Mouse (Mus musculus): Measurements from ENCODE around the gene H2-T24.
A peak's percentile ranks its signal among the peaks of the same experiment; 100 is the strongest.
"Not testable (repeated sequence)": the region's sequence is repeated elsewhere in the genome, so short reads cannot be mapped to it uniquely, and the experiment has no call there.

The H2-T24 gene

DNA sequence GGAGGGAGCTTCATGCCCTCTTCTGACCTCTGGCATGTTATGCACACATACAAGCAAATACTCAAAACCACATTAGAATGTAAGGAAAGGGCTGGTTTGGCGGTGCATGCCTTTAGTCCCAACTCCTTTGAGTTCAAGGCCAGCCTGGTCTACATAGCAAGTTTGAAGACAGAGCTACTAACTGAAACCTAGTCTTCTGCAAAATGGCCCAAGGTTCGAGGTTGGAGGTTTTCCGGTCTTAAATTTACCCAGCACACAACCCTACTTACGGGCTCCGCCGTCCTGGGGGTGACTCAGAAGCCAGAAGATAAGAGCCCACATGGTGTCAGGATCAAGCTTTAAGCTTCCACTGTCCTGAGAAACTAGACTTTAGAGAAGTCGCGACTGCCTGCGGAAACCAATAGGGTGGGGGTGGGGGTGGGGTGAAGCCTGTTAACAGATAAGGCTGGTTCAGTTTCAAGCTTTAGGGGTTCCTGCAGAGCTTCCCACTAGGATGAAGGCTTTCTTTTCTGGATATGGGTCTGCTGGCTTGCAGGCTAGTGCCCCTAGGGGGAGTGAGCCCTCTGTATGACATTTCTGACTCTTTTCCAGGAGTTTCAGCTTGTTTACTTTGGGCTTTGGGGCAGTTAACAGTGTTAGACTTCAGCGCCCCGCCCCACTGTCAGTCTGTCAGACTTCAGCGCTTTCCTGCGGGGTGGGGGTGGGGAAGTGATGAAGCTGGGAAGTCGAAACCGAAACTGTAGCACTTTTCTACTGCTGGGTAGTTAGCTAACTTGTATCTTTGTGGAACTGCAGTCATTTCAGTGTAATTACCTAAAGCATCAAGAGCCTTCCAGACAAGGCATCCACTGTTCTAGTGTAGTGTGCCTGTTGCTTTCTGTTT is at the start of gene H2-T24:
TSS of gene H2-T24 (minus strand) at position 370 of the 883 bp plus-strand sequence.
- DNase-seq, result peak; percentile 99

DNA sequence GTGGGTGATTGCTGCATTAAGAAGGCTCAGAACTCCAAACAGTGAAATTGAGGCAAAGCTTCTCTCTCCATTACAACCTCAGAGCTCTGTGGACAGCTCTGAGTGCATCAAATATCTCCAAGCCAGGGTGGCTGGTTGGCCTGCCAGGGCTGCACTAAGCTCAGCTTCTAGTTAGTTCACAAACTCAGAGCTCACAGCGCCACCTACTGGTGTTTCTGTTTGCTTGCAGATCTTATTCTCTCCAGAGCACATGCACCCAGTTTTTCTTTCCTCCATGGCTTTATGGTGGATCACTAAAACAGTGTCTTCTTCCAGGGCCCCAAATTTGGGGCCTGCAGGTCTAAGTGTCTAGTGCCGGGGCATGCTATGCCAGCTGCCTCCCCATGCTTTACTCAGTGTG is 40.5 kb upstream of the H2-T24 start:
- peak; percentile 96 for DNase-seq

DNA sequence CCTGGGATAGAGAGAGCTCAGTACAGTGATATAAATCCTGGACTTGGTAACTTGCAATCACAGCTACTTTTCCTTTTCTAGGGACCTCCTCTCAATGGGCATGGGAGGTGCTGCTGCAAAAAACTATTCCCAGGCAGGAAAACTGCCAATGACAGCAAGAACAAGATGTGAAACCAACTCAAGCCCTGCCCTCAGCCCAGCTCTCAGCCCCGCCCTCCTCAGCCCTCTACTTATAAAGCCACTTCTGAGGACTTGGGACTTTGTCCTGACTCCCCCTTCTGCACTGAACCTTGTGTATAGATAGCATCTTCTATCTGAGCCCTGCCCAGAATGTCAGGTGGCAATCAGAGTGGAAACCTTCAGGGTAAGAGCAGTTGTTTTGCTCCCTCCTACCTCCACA is 38.0 kb upstream of the H2-T24 start, which contains the start of gene Gm11127:
TSS of gene Gm11127 (minus strand) at position 10 of the 400 bp plus-strand sequence.
- DNase-seq, result peak; percentile 28

DNA sequence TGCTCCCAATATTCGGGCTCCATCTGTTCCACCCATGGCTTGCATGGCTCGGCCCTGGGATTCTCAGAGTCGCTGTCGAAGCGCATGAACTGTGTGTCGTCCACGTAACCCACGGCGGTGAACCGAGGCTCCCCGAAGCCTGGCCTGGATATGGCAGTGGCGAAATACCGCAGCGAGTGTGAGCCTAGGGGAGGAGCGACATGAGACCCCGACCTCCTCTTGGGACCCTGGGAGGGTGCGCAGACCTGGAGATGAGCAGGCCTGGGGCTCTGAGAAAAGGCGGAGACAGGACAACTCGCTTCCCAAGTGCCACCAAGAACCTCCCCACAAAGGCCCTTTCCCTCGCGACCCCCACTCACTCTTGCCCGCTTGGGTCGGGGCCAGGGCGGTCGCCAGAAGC is 37.6 kb upstream of the H2-T24 start:
- peak; percentile 62 for DNase-seq

DNA sequence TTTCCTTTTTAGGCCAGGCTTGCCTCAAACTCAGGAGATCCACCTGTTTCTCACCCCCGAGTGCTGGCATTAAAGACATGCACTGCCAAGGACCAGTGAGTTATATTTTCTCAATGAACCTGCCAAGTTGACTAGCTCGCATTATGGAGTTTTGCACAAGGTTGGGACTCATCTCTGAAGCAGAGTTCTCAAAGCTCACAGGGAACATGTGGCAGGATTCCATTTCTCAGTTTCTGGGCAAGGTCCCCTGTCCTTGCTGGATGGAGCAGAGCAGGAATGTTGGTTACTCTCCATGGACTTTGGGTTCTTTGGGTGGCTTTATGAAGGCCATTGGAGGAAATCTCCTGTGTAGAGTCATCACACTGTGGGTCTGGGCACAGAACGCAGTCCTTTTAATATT is 22.9 kb upstream of the H2-T24 start:
- DNase-seq, result no peak

DNA sequence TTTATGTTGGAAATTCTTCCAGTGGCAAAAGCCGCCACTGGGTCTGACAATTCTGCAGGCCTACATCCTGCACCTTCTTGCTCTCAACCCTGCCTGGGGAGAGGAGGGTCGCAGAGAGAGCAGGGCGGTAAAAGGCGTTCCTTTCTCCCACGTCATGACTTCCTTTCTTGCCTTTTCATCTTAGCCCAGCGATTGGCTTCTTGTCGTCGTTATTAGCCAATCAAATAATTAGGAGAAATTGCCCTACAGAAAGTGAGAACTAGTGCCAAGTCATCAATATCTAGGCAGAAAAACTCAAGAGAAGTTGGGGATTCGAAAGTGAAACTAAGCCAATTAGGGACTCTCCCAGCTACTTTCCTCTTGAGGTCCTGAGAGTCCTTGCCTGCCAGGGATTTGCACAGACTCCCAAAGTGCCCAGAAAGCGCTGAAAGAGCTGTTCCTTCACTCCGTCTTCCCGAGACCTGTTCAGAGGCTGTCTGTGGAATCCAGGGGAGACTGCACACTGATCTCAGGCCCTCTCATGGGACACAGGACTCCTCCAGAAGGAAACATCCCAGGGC is 22.3 kb upstream of the H2-T24 start, which contains the start of the genes H2-T22 and Gm6034:
TSS of gene H2-T22 (minus strand) at position 138 of the 560 bp plus-strand sequence.
TSS of gene Gm6034 (plus strand) at position 352 of the 560 bp plus-strand sequence.
- DNase-seq, result peak; percentile 99

DNA sequence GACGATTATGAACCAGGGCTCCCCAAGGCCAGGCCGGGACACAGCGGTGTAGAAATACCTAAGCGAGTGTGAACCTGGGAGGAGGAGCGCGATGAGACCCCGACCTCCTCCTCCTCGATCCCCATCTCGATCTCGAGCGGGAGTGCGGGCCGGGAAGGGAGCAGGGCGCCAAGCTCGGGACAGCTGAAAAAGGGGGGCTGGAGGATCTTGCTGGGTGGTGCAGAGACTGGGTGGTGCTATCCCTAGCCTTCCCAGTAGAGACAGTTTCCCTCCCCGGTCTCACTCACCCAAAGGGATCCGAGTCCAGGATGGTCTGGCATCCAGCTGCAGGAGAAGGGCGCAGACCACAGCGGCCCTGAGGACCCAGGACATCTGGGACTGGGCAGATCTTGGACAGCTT is 21.7 kb upstream of the H2-T24 start:
- peak; percentile 96 for DNase-seq

DNA sequence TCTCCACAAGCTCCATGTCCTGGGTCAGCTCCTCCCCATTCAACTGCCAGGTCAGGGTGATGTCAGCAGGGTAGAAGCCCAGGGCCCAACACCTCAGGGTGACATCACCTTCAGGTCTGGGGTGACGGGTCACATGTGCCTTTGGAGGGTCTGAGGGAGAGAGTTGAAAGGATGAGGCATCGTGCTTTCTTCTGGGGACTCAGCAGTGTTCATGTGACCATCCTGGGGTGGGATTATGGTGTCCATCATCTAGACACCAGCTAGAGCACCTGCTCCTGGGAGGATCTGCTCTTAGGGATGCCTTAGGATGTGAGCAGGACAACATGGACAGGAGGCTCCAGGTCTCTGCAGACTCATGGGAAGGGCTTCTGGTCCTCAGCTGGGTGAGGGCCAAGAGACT is 20.2 kb upstream of the H2-T24 start:
- DNase-seq, result peak; percentile 91

DNA sequence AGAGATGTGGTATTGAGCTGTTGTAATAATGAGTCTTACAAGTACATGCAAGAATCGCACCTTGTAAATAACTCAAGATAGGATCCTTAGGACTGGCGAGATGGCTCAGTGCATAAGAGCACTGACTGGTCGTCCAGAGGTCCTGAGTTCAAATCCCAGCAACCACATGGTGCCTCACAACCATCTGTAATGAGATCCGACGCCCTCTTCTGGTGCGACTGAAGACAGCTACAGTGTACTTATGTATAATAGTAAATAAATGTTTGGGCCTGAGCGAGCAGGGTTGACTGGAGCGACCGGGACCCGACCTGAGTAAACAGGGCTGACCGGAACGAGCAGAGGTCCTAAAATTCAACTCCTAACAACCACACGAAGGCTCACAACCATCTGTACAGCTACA is 15.8 kb upstream of the H2-T24 start:
- DNase-seq, result not testable (repeated sequence)

DNA sequence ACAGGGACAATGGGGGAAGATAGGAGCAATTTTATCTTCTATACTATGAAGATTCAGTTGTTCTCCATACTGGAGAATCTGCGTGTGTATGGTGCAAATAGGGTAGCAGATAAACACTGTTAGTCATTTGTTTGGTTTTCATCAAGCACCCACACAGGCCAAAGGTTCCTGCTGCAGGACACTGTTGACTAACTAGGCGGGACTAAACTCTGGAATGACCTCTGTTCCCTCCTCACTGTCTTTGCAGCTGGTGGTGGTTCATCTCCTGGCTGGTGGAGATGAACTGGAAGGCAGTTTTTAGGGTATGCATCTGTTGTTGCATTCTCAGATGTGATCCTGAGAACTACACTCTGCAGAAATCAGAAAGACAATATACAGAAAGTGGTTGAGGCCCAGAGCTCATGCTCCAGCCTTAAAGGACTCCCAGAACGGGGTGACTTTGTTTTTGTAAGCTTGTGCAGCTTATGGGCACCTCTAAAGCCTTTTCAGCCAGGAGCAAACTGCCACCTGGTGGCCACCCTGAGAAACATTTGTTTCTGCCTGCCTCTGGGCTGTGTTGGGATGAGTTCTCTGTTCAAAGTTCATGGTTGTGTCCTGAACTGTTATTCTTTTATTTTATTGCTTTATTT is 14.8 kb upstream of the H2-T24 start:
- peak; percentile 96 for DNase-seq

DNA sequence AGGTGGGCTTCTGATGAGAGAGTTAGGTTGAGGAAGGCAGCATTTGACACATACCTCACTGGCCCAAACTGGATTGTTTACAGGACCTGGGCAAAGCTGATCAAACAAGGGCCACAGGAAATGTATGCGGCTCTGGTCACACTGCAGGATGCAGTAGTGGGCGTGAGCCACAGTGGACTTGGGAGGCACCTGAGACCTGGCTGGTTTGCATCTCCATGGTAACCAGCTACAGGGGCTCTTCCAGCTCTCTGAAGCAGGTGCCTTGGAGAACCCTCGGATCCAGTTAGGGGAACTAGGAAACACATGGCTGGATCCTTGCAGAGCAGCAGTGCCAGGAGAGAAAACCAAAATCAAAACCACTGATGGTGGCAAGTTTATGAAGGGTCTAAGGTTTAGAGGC is 14.2 kb upstream of the H2-T24 start:
- DNase-seq, result peak; percentile 88

DNA sequence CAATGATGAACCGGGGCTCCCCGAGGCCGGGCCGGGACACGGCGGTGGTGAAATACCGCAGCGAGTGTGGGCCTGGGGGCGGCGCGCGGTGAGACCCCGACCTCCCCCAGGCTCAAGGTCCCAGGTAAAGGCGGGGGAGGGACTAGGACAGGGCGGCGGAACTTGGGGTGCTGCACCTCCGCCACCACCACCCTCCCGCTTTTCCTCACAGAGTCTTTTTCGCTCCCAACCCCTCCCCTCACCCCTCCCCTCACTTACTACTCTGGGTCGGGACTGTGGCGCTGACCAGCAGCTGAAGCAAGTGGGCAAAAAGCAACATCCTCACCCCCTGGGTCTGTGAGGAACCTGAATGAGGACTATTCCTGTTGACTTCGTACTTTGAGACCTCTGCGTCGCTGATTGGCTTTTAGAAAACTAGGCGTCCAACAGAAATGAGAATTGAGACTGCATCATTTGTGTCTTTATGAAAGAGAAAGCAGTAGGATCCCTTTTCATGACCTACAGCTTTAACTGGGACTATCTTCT is 12.1 kb upstream of the H2-T24 start, which contains the start of gene H2-T23:
TSS of gene H2-T23 (minus strand) at position 505 of the 525 bp plus-strand sequence.
- DNase-seq, result peak; percentile 99

DNA sequence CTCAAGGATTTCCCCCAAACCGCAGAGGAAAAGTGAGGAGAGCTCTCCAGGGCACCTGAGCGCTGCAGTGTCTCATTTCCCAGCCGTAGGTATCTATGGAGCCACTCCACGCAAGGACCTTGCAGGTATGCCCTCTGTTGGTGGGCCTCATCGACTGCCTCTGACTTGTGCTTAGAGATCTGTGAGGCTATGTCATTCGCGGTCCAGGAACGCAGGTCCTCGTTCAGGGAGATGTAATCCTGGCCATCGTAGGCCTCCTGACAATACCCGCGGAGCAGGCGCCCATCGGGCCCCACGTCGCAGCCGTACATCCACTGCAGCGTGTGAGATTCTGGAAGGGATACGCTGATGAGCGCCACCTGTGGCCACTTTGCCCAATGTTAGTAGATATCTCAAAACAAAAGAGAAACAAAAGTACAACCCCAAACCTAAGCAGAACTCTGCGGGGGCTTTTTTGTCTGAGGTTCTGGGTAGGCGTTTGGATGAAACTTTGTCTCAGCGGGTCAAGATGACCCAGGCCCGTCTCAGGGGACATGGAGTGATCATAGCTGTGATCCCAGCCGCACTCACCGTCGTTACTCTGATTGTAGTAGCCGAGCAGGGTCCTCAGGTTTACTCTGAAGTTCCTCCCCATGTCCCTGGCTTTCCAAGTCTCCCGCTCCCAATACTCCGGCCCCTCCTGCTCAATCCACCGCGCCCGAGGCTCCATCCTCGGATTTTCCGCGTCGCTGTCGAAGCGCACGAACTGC is 11.4 kb upstream of the H2-T24 start:
- DNase-seq, result peak; percentile 97

DNA sequence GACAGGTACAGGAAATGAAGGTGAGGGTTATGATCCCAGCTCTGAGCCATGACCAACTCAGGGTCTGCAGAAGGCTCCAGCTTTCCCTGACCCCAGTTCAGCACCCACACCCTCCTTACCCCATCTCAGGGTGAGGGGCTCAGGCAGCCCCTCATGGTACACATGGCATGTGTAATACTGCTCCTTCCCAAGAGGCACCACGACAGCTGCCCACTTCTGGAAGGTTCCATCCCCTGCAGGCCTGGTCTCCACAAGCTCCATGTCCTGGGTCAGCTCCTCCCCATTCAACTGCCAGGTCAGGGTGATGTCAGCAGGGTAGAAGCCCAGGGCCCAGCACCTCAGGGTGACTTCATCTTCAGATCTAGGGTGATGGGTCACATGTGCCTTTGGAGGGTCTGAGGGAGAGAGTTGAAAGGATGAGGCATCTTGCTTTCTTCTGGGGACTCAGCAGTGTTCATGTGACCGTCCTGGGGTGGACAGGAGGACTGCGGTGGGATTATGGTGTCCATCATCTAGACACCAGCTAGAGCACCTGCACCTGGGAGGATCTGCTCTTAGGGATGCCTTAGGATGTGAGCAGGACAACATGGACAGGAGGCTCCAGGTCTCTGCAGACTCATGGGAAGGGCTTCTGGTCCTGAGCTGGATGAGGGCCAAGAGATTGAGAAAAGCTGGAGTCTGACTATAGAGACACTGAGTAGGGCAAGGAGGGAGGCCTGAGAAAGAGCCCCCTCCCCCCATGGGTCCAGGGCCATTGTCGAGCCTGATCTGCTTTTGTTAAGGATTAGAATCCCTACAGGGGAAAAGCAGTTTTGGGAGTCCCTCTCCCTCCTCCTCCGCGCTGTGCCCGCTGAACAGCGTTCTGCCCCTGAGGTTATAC is 10.6 kb upstream of the H2-T24 start:
- peak; percentile 94 for DNase-seq

DNA sequence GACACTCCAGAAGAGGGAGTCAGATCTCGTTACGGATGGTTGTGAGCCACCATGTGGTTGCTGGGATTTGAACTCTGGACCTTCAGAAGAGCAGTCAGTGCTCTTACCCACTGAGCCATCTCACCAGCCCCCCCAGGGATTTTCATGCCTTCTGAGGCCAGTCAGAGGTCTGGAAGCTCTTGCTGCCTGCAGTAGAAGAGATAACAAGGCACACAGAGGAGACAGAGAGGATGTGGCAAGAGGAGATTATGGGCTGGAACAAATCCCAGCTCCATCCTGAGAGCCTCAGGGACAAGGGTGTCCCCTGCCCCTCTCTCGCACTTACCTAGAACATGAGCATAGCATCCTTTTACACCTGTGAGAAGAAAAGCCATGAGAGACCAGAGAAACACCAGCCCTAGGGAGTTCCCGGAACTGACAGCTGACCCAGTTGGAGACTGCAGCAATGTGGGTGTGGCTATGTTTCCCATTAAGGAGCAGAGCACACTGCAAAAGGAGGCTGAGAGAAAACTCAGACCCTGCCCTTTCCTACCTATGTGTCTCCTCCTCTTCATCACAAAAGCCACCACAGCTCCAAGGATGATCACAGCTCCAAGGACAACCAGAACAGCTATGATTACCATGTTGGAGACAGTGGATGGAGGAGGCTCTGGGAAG is 9.8 kb upstream of the H2-T24 start:
- DNase-seq, result peak; percentile 94

DNA sequence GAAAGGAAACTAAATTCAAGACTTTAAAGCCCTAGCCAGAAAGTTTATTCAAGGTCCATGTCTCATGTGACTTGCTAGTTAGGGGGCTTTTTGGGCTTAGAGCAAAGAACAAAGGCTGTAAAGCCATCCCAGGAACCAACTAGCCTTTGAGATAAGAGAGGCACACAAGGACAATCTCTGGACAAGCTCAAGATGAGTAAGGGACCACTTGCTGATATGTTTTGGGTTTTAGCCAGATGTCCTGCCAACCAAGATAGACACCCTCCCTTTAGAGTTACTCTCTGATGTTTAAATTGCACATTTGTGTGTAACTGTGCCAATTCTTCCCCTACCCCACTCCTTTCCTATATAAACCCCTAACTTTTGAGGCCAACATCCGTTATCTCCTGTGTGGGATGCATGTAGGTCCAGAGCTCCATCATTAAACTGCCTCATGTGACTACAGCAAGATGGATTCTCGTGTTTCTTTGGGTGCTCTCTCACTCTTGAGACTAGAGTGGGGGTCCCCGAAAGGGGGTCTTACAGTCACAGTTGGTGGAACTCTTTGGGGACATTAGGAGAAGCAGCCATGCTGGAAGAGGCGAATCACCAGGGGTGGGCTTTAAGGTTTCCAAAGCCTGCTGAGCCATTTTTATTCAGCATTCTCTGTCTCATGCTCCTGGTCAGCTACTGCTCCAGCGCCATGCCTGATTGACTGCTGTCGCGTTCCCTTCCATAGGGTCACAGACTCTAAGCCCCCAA is 8.7 kb upstream of the H2-T24 start:
- DNase-seq, result peak; percentile 87

DNA sequence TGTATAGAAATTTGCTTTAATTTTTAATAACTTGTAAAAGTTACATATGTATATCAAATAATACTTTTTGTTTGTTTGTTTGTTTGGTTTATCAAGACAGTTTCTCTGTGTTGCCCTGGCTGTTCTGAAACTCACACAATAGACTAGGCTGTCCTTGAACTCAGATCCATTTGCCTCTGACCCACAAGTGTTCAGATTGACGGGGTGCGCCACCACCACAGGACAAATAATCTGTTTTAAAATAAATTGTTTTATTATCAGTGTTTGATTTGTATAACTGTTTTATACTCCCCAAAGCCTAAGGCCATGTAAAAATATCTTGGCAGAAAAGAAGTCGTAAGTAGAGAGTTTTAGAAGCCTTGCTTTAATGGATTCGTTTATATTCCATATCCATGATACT is 7.3 kb upstream of the H2-T24 start:
- peak; percentile 80 for DNase-seq

DNA sequence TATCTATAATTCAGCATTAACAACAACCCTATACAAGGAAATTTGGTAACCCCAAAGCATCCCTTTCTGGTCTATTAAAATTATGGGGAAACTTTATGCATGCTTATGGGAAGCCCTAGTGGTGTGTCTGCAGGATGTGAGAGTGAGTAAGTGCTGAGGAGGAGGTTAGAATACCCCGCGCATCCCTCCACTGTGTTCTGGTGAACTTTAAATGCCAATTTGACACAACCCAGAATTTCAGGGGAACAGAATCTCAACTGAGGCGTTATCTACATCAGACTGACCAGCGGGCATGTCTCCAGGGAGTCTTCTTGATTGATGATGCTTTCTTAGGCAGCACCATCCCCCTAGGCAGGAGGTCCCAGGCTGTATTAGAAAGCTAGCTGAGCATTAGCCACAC is 5.5 kb upstream of the H2-T24 start:
- DNase-seq, result peak; percentile 82

DNA sequence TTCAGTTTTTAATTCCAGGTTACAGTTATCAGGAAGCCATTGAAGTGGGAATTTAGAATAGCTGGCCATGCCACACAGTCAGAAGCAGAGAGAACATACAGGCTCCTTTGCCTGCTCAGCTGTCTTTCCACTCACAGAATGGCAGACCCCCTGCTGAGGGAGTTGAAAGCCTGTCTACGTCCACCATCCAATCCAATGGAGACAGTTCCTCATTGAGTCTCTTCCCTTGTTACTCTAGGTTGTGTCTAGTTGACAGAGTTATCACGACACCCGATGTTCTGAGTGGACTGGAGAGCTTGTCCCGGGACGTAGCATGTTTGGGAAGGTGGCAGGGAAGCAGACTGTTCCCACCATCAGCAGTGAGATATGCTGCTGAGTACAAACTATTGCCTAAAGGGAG is 4.8 kb upstream of the H2-T24 start:
- DNase-seq, result peak; percentile 87
